In the genomic region with DNA sequence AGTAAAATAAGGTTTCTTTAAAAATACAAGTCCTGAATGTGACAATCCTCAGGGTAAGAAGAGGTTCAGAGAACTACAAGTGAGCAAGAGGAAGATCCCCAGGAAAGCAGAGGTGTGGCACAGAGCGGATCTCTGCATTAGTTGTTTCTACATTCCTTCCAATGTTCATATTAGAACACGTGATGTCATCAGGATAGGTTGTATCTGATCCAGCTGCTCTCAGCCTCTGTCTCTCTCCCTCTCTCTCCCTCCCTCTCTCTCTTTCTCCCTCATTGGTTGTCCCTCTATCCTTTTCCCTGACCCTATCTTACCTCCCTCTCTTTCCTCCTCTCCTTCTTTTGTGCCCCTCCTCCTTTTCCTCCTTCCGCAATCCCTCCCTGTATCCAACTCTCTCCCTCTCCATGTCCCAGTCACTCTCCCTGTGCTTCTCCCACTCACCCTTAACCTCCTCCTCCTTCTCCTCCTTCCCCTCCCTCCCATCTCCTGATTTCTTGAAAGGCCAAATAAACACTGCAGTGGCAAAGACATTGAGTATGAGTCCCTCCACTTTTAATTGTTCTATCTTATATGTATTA, we compare ENCODE assay signal across 11 mouse cellular contexts.
"Had no signal": no experiment of that assay in that cellular context is flagged by ENCODE, and none has a peak within 500 bp of the region (broad histone marks: within the 10 kb centered on the region; RNA-seq: fewer than 3 reads in every experiment).

No protein-coding gene starts in this region.

- ATAC-seq: intestine, postnatal 0 days; midbrain, embryonic 15.5 days had no signal

- H3K9me3 ChIP-seq: limb, embryonic 10.5 days; liver, embryonic 15.5 days; midbrain, embryonic 15.5 days; neural tube, embryonic 12.5 days had no signal

- DNase-seq: kidney, postnatal 10 days; lung, adult 2 months; right cerebral cortex, postnatal 14 days; thymus, postnatal 36 days had no signal

- H3K27me3 ChIP-seq: liver, embryonic 15.5 days; midbrain, embryonic 15.5 days; neural tube, embryonic 12.5 days had no signal

- H3K4me2 ChIP-seq: liver, embryonic 11.5 days; liver, embryonic 15.5 days; midbrain, embryonic 15.5 days; neural tube, embryonic 12.5 days had no signal

- H3K9ac ChIP-seq: liver, embryonic 15.5 days; midbrain, embryonic 15.5 days; neural tube, embryonic 12.5 days had no signal

- H3K27ac ChIP-seq: left cerebral cortex, adult 2 months; limb, embryonic 10.5 days; liver, embryonic 15.5 days; midbrain, embryonic 15.5 days; neural tube, embryonic 12.5 days had no signal

- H3K4me3 ChIP-seq: left cerebral cortex, adult 2 months; limb, embryonic 10.5 days; liver, embryonic 15.5 days; midbrain, embryonic 15.5 days; neural tube, embryonic 12.5 days had no signal

- H3K4me1 ChIP-seq: liver, embryonic 15.5 days; midbrain, embryonic 15.5 days; neural tube, embryonic 12.5 days had no signal

- H3K36me3 ChIP-seq: limb, embryonic 10.5 days; liver, embryonic 15.5 days; midbrain, embryonic 15.5 days; neural tube, embryonic 12.5 days had no signal
